Mouse (Mus musculus) central nervous system, embryonic 14 days (tissue): ENCODE measurements around the gene Pop4. TPM values are rescaled to one million over a fixed set of nuclear protein-coding genes. Genes with fewer than 3 reads are reported as not detected.

Experiments used
- polyA plus RNA-seq: library from polyadenylated mRNA; depleted of rRNA; stranded (reverse); fragments of >200 nt; gene quantifications from 2 replicates; pipeline ENCODE4 v1.2.3, GENCODE M21; 2012; rRNA removed

Pop4 gene
- 59.6 and 64.4 TPM in 2 replicates for polyA plus RNA-seq

GRCm38 (mm10) chr7:38270703-38271510 is at the start of gene Pop4:
Pop4 (minus strand) TSS chr7:38271423.

GRCm38 (mm10) chr7:38227900-38228298 is 43.3 kb downstream of the Pop4 start, which contains the start of gene Plekhf1:
Plekhf1 (minus strand) TSS chr7:38228016.

Other genes starting within 250 kb of the Pop4 start
- 25.6 and 33.0 TPM in 2 replicates for gene Uri1, start 247.9 kb downstream of the Pop4 start, polyA plus RNA-seq
- 17.6 and 23.0 TPM in 2 replicates for gene Ccne1, start 163.9 kb downstream of the Pop4 start, polyA plus RNA-seq
- gene 1600014C10Rik, start 88.2 kb downstream of the Pop4 start, polyA plus RNA-seq, result 13.2 and 16.3 TPM in 2 replicates
- 0.90 and 1.2 TPM in 2 replicates for gene Plekhf1, start 43.4 kb downstream of the Pop4 start, polyA plus RNA-seq